Mouse (Mus musculus) MEL (cell line): ENCODE data around the gene Cnst.
A peak's percentile ranks its signal among the peaks of the same experiment; 100 is the strongest.

Experiments used
- CTCF ChIP-seq, 3 experiments: IDR thresholded peaks in 2 of 3; conservative IDR thresholded peaks in 1 of 3; 2 replicates each; pipeline ENCODE4 v1.5.1; 2011 to 2012; ENCODE audit warnings: low read length in 3 of 3, low read depth in 2 of 3, mild to moderate bottlenecking in 2 of 3, improper control_type of control experiment in 1 of 3, inconsistent platforms in 1 of 3, mixed read lengths in 1 of 3, moderate library complexity in 1 of 3; ENCODE audit not compliant: control insufficient read depth in 1 of 3, insufficient read depth in 1 of 3, poor library complexity in 1 of 3, severe bottlenecking in 1 of 3
- EP300 ChIP-seq, 2 experiments: IDR thresholded peaks; 2 replicates each; pipeline ENCODE4 v1.6.1; 2011; ENCODE audit warnings: improper control_type of control experiment in 2 of 2, low read length in 2 of 2, low read depth in 1 of 2, mild to moderate bottlenecking in 1 of 2
- ETS1 ChIP-seq: IDR thresholded peaks from 2 replicates; pipeline ENCODE4 v1.6.1; 2012; ENCODE audit warnings: low read depth, mild to moderate bottlenecking, inconsistent platforms, low read length, improper control_type of control experiment, moderate library complexity
- MAFK ChIP-seq: IDR thresholded peaks from 2 replicates; pipeline ENCODE4 v1.6.1; 2011; ENCODE audit warnings: low read depth, mild to moderate bottlenecking, low read length, improper control_type of control experiment, borderline replicate concordance
- NELFE ChIP-seq: IDR thresholded peaks from 2 replicates; pipeline ENCODE4 v1.6.1; 2011; ENCODE audit warnings: low read depth, low read length, improper control_type of control experiment
- POLR2A ChIP-seq, 2 experiments: IDR thresholded peaks; 2 replicates each; pipeline ENCODE4 v1.6.1; 2011 to 2012; ENCODE audit warnings: low read length in 2 of 2, mild to moderate bottlenecking in 2 of 2, control low read depth in 1 of 2, improper control_type of control experiment in 1 of 2, low read depth in 1 of 2, moderate library complexity in 1 of 2; ENCODE audit not compliant: control insufficient read depth in 1 of 2, insufficient read depth in 1 of 2, poor library complexity in 1 of 2
- UBTF ChIP-seq: IDR thresholded peaks from 2 replicates; pipeline ENCODE4 v1.6.1; 2012; ENCODE audit warnings: low read depth, mild to moderate bottlenecking, inconsistent platforms, low read length, improper control_type of control experiment, moderate library complexity, borderline replicate concordance; ENCODE audit not compliant: insufficient read depth
- USF1 ChIP-seq: IDR thresholded peaks from 2 replicates; pipeline ENCODE4 v1.6.1; 2014; ENCODE audit warnings: low read depth, mild to moderate bottlenecking, inconsistent platforms, low read length, improper control_type of control experiment, moderate library complexity
- ZNF384 ChIP-seq: IDR thresholded peaks from 2 replicates; pipeline ENCODE4 v1.6.1; 2012; ENCODE audit warnings: low read depth, mild to moderate bottlenecking, inconsistent platforms, low read length, improper control_type of control experiment

- TF ChIP-seq UBTF (no peak), MAFK (no peak), ETS1 (no peak), CTCF (IDR thresholded peaks at IDR 0.05 in 2 of 3, conservative IDR thresholded peaks at IDR 0.05 in 1 of 3; ENCODE audit: control insufficient read depth in 1 of 3, insufficient read depth in 1 of 3, low read depth in 2 of 3, low read length in 3 of 3, poor library complexity in 1 of 3, severe bottlenecking in 1 of 3) (peak; percentile 43 to 62 (median 54)), NELFE (no peak), EP300 (IDR thresholded peaks at IDR 0.05; ENCODE audit: low read depth in 1 of 2, low read length in 2 of 2) (no peak), USF1 (no peak), ZNF384 (no peak), POLR2A (IDR thresholded peaks at IDR 0.05; ENCODE audit: control insufficient read depth in 1 of 2, insufficient read depth in 1 of 2, low read depth in 1 of 2, low read length in 2 of 2, poor library complexity in 1 of 2) (no peak)
Measured at GRCm38 (mm10) chr1:179592972-179593371, 46.8 kb downstream of the Cnst start.
